Comparison of ENCODE assay signal across 18 mouse cellular contexts in the genomic region with DNA sequence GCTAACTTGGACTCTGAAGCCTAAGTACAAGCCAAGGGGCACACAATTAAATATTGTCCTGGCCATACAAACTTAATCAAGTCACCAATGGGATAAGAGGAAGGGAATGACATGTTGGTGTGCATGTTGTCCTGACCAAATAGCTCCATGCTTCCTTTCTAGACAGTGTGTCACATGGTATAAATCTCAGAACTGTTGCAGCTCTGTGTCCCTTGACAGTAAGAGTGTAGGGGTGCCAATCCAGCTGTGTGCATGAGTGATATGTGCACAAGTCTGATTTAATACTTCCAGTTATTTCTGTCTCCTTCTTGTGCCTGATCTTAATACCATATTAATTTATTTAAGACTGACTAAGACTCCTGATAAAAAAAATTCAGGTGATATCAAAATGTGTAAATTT.
"Had no signal": no experiment of that assay in that cellular context is flagged by ENCODE, and none has a peak within 500 bp of the region (broad histone marks: within the 10 kb centered on the region; RNA-seq: fewer than 3 reads in every experiment).

No protein-coding gene starts in this region.

- ATAC-seq: midbrain, embryonic 16.5 days had no signal

- H3K4me2 ChIP-seq: lung, embryonic 14.5 days; midbrain, embryonic 12.5 days; neural tube, embryonic 13.5 days; neural tube, embryonic 15.5 days had no signal

- H3K27ac ChIP-seq: midbrain, embryonic 10.5 days; midbrain, embryonic 12.5 days; neural tube, embryonic 13.5 days; neural tube, embryonic 15.5 days had no signal

- H3K4me3 ChIP-seq: midbrain, embryonic 10.5 days; midbrain, embryonic 12.5 days; myocyte; neural tube, embryonic 13.5 days; neural tube, embryonic 15.5 days had no signal

- H3K36me3 ChIP-seq: midbrain, embryonic 10.5 days; midbrain, embryonic 12.5 days; neural tube, embryonic 13.5 days; neural tube, embryonic 15.5 days had no signal

- H3K27me3 ChIP-seq: midbrain, embryonic 12.5 days; neural tube, embryonic 13.5 days; neural tube, embryonic 15.5 days had no signal

- H3K9ac ChIP-seq: lung, embryonic 14.5 days; midbrain, embryonic 12.5 days; neural tube, embryonic 13.5 days; neural tube, embryonic 15.5 days had no signal

- H3K9me3 ChIP-seq: midbrain, embryonic 10.5 days; midbrain, embryonic 12.5 days; neural tube, embryonic 13.5 days; neural tube, embryonic 15.5 days had no signal

- H3K4me1 ChIP-seq: midbrain, embryonic 10.5 days; midbrain, embryonic 12.5 days; neural tube, embryonic 13.5 days; neural tube, embryonic 15.5 days had no signal

- DNase-seq: lung, embryonic 14.5 days; lung, postnatal 10 days; lung, postnatal 4 days; midbrain, embryonic 14.5 days; retina, postnatal 1 day; right cerebral cortex, adult 18-20 months; right cerebral cortex, postnatal 25 days; right cerebral cortex, postnatal 4 days; spleen, adult 18-20 months; thymus, adult 18-20 months; thymus, postnatal 25 days; thymus, postnatal 4 days had no signal
